Mouse (Mus musculus): Measurements from ENCODE around the gene Pnpla3.

The Pnpla3 gene

DNA sequence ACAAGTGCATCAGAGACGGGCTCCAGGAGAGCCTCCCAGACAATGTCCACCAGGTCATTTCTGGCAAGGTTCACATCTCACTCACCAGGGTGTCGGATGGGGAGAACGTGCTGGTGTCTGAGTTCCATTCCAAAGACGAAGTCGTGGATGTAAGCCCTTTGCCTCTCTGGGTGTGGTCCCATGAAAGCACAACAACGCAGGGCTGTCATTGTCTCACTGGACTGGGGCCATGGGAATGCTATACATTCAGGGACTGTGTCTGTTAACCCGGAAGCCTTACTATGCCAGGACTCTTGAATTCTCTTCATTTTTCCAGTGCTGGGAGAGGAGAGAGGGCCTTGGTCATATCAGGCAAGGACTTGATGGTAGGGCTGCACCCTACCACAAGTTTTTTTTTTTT is 3.5 kb downstream of the Pnpla3 start:
- DNase-seq (ENCODE audit: low spot score in 2 of 2), result no peak

DNA sequence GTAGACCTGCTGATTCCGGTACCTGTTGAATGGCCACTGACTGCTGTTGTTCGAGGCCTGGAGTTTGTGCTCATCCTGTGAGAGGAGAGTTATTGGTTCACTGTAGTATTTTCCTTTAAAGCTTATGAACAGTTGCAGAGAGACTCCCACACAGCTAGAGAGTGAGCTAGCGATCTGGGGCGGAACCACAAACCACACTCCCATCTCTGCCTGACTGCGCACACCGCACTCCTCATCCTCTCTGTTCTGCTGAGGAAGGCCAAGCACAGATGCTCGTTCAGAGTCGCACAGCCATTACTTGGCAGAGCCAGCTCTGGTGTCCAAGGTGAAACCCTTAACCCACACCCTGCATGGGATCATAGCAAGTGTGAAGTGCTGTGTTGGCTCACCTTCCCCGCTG is 11.1 kb downstream of the Pnpla3 start:
- no peak for DNase-seq (ENCODE audit: low spot score in 2 of 2)

DNA sequence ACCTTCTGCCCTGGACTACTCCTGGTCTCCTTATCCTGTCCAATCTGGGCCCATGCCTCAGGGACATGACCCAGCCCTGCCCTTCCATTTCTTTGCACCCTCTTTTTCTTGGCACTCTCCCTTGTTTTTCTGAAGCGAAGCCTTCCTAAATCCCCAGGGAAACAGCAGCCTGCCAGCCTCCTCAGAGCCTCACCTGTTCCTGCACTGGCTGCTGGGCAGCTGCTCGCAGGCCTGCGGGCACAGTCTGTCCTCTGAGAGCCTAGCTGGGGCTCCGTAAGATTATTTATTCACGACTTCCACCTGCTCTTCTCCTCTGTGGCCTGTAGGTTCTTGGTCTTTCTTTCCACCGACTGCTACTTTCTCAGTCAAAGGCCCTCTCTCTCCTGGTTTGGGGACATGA is 14.4 kb downstream of the Pnpla3 start:
- no peak for DNase-seq (ENCODE audit: low spot score in 2 of 2)

DNA sequence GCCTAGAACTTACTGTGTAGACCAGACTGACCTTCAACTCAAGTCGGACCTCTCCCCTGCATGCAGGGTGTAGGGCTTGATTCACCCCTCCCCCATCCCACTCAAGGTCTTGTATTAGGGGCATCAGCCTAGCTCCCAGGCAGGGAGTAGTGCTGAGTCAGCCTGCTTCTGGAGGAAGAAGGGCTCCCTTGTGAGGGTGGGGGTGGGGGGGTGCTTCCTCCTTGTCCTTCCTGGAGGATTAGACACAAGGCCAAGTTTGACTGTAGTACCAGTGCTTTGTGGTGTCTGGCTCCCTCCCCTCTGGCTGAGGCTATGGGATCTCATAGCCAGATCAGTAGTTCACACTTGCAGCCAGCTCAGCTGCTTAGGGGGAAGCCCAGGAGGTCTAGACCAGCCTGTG is 16.3 kb downstream of the Pnpla3 start:
- peak in 1 of 2 experiments; percentile 12 for DNase-seq (ENCODE audit: low spot score in 2 of 2)

DNA sequence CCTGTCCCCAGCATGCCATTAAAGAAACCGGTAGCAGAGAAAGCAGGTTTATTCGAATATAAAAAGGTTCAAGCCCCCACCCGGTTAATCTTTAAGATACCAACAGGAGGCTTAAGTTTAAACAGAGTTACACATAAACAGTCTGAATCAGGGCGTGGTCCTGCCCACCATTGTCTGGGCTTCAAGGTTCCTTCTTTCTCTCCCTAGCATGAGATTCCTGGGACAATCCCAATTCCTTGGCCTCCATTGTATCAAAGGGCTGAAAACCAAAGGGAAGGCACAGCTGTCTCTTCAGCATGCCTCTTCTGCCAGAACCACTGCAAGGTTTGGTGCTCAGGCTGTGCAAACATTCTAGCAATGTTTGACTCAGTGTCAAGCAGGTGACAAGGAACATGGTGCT is 18.6 kb downstream of the Pnpla3 start:
- no peak for DNase-seq (ENCODE audit: low spot score in 2 of 2)

DNA sequence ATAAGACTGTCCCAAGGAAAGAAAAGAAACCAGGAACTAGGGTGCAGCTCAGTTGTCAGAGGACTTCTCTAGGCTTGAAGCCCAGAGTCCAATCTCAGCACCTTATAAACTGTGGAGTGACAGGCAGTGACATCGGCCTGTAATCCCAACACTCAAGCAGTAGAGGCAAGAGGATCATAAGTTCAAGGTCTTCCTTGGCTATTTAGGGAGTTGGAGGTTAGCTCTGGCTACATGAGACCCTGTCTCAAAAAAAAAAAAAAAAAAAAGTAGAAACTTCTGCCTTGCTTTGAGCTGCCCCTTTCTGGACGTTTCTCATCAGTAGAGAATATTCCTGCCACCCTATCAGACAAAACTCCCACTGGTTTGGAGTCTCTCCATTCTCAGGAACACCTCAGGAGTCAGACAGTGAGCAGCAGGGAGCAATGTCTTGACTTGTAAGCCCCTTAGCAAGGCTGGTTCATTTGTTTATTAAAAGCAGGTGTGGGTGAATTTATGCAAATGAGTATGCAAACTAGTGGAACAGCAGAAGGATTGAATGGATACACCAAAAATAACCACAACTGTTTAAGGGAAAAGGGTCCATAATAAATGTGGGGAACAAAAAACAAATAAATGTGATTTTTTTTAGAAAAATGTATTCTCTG is 21.4 kb downstream of the Pnpla3 start:
- DNase-seq (ENCODE audit: low spot score in 2 of 2), result no peak

DNA sequence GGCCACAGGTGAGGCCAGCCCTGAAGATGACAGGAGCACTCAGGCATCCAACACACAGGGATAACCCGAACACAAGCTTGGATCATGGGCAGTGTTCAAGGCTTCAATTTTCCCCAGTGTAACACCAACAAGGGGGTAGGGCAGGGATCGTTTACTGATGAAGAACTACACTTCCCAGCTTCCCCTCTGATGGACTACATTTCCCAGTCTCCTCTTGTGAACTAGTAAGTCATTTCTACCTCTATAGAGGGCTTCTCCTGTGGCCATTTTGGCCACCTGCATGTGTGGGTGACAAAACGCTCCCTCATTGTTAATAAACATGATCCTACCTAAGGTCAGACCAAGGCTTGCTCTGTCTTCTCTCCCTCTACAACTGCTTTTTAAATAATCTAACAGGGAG is 22.2 kb downstream of the Pnpla3 start:
- DNase-seq (ENCODE audit: low spot score in 2 of 2), result no peak

DNA sequence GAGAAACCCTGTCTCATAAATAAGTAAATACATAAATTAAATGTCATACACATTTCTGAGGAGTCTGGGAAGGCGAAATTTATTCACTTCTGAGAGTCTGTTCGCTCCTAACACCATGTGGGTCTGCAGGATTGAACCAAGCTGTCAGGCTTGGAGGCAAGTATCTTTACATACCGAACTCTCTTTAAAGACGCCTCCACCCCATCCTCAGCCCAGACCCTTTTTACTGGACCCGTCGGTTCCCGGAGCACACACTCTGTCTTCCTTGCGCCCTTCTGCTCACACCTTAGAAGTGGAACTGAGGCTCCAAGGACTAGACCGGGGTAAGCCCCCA is 24.1 kb downstream of the Pnpla3 start:
- no peak for DNase-seq (ENCODE audit: low spot score in 2 of 2)

DNA sequence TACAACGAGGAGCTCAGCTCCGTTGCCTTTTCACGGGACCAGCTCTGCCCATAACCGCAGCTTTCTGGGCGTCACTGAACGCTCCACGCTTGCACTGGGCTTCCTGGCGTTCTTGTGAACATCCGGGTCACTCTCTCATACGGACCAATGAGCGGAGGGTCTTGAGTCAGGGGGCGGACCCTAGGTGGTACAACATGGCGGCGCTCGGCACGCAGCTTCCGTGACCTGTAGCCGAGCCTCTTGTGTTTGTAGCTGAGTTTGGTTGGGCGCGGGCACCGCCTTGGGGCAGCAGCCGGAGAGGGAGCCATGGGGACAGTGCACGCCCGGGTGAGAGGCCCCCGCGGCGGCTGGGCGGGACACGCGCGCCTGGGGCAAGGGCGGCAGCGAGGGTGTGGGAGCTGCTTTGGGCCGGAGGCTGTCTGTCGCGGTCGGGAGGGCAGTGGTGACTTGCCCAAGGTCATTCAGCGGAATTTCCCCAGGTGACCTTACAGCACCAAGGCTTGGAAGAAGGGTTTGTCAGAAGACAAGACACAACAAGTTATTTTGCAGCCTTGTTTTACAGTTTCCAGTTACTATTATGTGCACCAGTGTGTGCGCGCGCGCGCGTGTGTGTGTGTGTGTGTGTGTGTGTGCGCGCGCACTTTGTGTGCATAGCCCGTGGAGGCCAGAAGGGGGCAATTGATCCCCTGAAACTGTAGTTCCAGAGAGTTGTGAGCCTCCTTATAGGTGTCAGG is 24.6 kb downstream of the Pnpla3 start, which contains the start of gene Samm50:
Gene Samm50 (plus strand): TSS at position 184 of the 734 bp plus-strand sequence.
- peak; percentile 91 for DNase-seq (ENCODE audit: low spot score in 2 of 2)

DNA sequence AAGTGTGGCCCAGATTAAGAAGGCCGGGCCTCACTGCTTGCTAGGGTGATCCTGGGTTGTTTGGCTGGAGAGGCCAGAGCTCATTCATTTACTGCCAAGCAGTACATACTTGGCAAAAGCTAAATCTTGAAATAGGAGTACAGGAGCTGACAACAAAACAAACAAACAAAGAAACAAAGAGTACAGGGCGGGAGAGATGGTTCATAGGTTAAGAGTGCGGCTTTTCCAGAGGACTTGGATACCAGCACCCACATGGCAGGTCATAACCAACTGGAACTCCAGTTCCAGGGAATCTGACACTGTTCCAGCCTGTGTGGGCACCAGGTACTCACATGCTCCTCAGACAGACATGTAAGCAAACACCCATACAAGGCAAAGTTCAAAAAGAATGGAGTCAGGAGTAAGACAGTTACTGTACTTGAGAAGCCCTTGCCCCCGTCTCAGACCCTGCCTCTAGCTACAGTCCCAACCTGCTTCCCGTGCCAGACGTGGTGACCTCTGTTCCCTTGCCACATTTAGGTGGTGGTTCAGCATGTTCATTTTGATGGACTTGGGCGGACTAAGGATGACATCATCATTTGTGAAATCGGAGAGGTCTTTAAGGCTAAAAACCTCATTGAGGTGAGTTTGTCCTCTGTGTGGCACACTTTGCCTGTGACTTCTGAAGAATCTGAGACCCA is 29.0 kb downstream of the Pnpla3 start:
- no peak for DNase-seq (ENCODE audit: low spot score in 2 of 2)

DNA sequence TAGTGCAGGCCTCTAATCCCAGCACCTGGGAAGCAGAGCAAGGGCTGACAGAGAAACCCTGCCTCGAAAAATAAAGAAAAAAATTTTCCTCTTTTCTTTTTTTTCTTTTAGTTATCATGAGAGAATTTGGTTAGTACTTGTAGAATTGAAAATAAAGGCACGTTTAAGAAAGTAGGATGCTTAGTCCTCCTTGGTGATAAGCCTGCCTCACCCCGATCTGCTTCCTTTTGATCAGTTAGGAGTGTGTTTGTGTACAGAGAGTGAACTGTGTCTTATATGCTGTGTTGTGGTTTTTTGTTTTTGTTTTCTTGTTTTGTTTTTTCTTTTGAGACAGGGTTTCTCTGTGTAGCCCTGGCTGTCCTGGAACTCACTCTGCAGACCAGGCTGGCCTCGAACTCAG is 39.7 kb downstream of the Pnpla3 start:
- DNase-seq (ENCODE audit: low spot score in 2 of 2), result no peak

DNA sequence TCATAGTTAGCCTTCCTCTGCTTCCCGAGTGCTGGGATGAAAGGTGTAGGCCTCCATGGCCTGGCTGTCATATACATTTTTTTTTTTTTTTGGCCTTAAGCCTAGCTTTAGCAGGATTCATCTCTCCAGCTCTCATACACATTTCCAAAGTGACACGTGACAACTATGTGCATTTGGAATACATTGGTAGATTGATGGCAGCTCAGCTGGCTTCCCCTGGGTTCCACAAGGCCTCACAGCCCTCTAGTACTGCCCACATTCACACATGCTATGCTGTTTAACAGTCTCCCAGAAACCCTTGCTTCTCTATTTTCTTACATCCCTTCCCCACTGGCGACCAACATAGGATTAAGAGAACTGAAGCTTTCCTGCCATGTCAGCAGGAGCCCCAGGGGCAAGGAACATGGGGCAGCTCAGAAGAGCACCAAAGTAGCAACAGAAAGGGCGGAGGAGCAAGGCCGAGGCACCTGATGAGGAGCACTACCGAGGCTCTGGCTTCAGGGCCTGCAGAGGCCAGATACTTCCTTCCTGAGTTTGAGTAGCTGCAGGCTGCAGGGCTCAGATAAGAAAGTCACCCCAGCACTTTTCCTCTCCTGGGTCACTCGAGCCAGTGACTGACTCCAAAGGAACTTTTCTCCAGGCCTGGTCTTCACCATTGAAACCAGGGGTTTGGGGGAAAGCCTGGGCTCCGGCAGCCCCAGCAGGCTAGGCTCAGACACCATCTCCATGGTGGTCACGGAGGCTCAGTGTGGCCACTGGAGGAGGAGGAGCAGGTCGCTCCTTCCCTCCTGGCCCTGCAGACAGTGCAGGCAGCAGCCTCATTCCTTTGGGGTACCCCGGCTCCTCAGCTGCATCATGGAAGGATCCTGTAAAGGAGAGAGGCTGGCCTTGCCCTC is 42.1 kb downstream of the Pnpla3 start:
- peak; percentile 58 to 77 for DNase-seq (ENCODE audit: low spot score in 2 of 2)

DNA sequence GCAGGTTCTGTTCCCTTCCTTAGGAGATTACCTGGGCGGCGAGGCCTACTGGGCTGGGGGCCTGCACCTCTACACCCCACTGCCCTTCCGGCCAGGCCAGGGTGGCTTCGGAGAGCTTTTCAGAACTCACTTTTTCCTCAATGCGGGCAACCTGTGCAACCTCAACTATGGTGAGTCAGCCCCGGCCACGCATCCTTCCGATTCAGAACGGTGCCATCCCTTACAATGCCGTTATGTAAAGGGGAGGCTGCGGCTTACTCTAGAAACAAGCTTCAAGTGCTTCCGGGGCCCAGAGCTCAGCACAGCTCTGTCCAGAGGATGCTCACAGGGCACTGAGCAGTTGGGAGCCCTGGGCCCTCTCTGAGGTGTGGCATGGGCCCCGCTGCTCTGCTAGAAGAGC is 42.8 kb downstream of the Pnpla3 start:
- no peak for DNase-seq (ENCODE audit: low spot score in 2 of 2)

DNA sequence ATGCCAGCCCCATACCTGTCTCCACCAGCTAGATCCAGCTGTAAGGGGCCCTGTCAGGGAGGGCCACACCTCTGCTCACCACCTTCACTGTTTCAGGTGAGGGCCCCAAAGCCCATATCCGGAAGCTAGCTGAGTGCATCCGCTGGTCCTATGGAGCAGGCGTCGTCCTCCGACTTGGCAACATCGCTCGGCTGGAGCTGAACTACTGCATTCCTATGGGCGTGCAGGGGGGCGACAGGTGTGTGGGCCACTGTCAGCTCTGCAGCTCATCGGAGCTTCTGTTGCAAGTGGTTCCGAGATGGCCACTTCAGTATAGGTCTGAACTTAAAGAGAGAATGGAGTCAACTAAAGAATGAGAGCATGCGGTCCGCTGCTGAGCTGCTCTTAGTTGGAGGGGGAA is 43.3 kb downstream of the Pnpla3 start:
- no peak for DNase-seq (ENCODE audit: low spot score in 2 of 2)

DNA sequence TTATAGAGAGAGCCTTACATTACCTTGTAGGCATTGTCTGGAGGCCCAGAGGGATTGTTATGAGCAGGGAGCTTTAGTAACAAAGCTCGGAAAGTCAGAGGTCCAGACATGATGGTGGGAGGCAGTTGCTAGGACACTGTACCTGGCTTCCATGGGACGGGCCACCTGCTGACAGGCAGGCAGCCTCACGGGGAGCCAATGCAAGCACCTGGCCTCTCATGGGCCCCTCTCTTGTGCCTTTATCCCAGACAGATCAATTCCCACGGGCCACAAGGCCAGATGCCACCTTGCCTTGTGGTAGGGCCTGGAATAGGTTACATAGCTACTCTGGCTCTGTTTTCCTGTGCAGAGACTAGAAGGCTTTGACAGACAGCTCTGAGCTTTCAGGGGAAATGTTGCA is 43.9 kb downstream of the Pnpla3 start:
- DNase-seq (ENCODE audit: low spot score in 2 of 2), result no peak

DNA sequence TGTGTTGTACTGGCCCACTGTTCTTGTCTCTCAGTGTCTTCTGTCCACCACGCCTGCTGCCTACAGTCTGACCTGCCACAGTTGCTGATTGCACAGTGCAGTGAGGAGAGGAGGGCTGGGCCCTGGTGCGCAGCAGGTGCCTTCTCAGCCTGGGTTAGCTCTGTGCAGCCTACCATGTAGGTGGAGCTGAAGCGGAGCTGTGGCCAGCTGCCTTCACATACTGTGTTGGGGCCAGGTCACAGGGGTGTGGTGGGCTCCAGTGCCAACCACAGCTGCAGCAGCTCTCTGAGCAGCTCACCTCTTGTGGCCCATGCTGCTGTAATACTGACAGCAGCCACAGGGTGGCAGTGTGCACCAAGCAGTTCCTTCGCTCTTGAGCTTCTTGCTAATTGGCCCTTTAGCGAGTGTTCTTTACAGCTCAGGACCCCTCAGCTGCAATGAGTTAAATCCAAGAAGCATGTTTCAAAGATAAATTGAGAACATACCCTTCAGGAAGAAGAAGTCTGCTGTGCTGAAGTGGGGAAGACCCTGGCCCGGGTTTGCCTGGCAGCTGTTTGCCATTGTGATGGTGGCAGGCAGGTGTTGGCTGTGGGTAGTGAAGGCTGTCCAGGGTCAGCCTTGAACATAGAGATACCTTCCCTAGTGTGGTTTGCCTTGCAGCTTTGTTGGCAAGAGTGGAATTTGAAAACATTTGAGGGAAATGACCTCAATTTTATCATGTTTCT is 44.6 kb downstream of the Pnpla3 start:
- DNase-seq (ENCODE audit: low spot score in 2 of 2), result peak; percentile 71 to 81

DNA sequence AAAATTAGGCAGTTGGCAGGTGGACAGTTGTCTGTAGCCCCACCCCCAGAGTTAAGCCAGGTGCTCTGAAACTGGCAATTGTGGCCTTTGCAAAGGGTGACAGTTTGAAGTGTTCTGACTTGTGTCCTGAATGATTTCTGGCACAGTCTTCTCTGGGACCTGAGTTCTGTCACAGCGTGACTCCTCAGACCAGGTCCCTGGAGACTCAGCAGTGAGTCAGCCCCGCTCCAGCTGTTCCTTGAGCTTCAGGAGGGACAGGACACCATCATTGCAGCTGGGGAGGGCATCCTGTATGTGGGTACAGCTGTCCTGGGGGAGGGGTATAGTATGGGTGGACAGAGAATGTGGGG is 45.1 kb downstream of the Pnpla3 start:
- DNase-seq (ENCODE audit: low spot score in 2 of 2), result peak in 1 of 2 experiments; percentile 28

DNA sequence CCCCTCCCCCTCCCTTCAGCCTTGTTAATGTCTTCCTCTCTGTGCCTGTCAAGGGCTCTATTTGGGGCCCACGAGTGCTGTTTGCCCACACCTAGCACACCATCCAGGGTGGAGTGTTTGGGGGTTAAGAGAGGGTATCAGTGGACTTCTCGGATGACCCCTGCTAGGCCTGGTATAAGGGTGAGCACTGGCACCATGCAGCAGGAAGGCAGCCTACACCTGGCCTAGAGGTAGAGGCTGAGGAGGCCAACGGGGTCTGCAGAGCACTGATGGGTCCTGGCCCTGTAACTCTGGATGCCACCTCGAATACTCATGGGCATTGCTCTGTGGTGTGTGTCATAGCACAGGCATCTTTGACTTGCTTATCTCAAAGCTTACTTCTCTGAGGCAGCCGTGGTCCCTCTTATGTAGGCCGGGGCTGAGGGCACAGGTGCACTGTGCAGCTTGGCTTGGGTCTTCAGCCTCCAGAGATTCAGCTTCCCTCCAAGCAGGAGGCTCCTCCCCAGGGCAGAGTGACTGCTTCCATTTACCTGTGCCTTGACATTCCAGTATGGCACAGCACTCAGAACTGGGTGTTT is 45.6 kb downstream of the Pnpla3 start:
- no peak for DNase-seq (ENCODE audit: low spot score in 2 of 2)

DNA sequence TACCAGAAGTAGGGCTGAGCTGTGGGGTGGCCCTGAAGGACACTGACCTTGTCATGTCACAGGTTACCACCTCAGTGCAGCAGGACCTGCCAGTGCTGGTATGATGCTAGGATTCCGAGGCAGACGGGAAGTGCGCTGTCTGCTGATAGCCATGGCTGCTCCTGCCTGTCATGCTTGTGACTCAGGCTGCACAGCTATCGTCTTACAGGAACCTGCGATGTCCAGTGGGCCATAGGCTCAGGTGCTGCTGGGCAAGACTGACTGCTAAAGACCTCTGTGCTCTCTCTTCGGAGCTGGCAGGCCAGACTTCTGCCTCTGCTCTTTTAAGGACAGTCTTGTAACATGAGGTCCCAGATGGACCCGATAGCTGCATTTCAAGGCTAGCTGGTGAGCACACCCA is 46.8 kb downstream of the Pnpla3 start:
- no peak for DNase-seq (ENCODE audit: low spot score in 2 of 2)

DNA sequence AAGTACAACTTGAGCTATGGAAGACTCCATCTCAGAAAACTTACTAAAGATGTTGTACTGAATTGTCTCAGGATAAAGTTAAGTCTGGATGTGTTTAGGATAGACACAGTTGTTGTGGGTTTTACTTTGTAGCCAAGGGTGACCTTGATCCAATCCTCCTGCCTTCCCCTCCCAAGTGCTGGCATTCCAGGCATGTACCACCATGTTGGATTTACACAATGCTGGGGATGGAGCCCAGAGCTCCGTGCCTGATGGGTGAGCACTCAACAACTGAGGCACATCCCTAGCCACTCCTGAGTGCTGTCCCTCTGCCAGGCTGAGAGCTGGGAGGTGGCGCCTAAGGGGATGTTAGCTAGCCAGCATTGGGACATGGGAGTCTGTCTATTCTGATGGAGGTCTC is 47.6 kb downstream of the Pnpla3 start:
- no peak for DNase-seq (ENCODE audit: low spot score in 2 of 2)

DNA sequence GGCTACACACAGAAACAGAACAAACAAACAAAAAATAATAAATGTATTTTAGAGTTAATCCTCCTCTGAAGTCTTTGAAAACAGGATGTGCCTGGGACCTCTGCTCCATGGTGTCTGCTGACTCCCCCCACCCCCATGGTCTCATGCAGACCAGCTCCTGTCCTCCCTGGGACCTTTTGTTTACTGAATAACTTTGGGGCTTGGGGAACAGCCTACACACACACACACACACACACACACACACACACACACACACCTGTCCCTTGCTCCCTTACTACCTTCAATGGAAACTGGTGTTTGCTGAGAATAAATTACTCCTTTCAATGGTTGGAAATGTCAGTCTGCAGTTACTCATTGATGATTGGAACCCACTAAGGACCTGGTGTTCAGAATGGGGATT is 48.4 kb downstream of the Pnpla3 start:
- DNase-seq (ENCODE audit: low spot score in 2 of 2), result no peak

Data from spleen, postnatal 36 days (tissue).